In genomic region chr3:51239541-51239940, GRCm38 (mm10) we compare ENCODE assay signal across 22 mouse cellular contexts. TPM values are rescaled to one million over a fixed set of nuclear protein-coding genes. Genes with fewer than 3 reads are reported as not detected.
DNase-seq lines count a peak whose midpoint lies in the region; ATAC-seq and TF ChIP-seq lines count a peak whose summit lies in the region.
"Had no signal": no experiment of that assay in that cellular context is flagged by ENCODE, and none has a peak within 500 bp of the region (broad histone marks: within the 10 kb centered on the region; RNA-seq: fewer than 3 reads in every experiment).

No protein-coding gene starts in this region.

- no peaks in the 10 kb centered on the region for H3K9me3 ChIP-seq in midbrain, postnatal 0 days (ENCODE audit: low read length)
- H3K9me3 ChIP-seq in midbrain, embryonic 11.5 days (ENCODE audit: control insufficient read depth, low read length) = no peaks in the 10 kb centered on the region
- H3K9me3 ChIP-seq in hindbrain, postnatal 0 days (ENCODE audit: low read length) = no peaks in the 10 kb centered on the region
- H3K9me3 ChIP-seq: G1E had no signal

- no peak overlapping the region for H3K4me3 ChIP-seq in midbrain, postnatal 0 days (ENCODE audit: low read depth, low read length)
- H3K4me3 ChIP-seq in midbrain, embryonic 11.5 days (ENCODE audit: low read depth, low read length) = no peak overlapping the region
- H3K4me3 ChIP-seq in hindbrain, postnatal 0 days (ENCODE audit: low read length) = no peak overlapping the region

- peak; percentile 70 for DNase-seq in heart, adult 11 months
- no peak for DNase-seq in heart, postnatal 25 days (ENCODE audit: low spot score)
- no peak for DNase-seq in midbrain, postnatal 0 days (ENCODE audit: low spot score)
- no peak for DNase-seq in midbrain, embryonic 11.5 days (ENCODE audit: low spot score, missing footprints)
- DNase-seq in MN1 (ENCODE audit: low spot score) = peak; percentile 76
- DNase-seq in hindbrain, postnatal 0 days (ENCODE audit: low spot score) = no peak
- DNase-seq: adrenal gland, adult 2 months; adrenal gland, adult 8-10 months; adrenal gland, postnatal 10 days; adrenal gland, postnatal 14 days; adrenal gland, postnatal 25 days; adrenal gland, postnatal 36 days; B cell, adult 2 months; cerebellum, adult 11 months; cerebellum, adult 11-12 months; cerebellum, adult 18-20 months; cerebellum, adult 2 months had no signal

- ATAC-seq in midbrain, postnatal 0 days (ENCODE audit: low FRiP score) = 0 out of 2 replicates have a peak, but pooled peaks have one; percentile 20
- no peak for ATAC-seq in midbrain, embryonic 11.5 days (ENCODE audit: low FRiP score)
- no peak for ATAC-seq in hindbrain, postnatal 0 days
- ATAC-seq: activated CD4-positive, CD25-positive, alpha-beta regulatory T cell, adult 4 months; CD4-positive, CD25-positive, alpha-beta regulatory T cell, adult 4 months; Patski had no signal

- H3K9ac ChIP-seq in midbrain, postnatal 0 days (replicated peaks; ENCODE audit: low read length, poor library complexity, severe bottlenecking) = no peak overlapping the region
- no peak overlapping the region for H3K9ac ChIP-seq in midbrain, embryonic 11.5 days (ENCODE audit: low read length)
- H3K9ac ChIP-seq in hindbrain, postnatal 0 days (replicated peaks; ENCODE audit: low read length) = no peak overlapping the region

- no peak overlapping the region for H3K27ac ChIP-seq in midbrain, postnatal 0 days (ENCODE audit: low read depth, low read length)
- H3K27ac ChIP-seq in midbrain, embryonic 11.5 days (ENCODE audit: low read depth, low read length) = no peak overlapping the region
- H3K27ac ChIP-seq in hindbrain, postnatal 0 days = no peak overlapping the region

- H3K36me3 ChIP-seq in midbrain, postnatal 0 days (ENCODE audit: insufficient read depth, low read length) = no peaks in the 10 kb centered on the region
- no peaks in the 10 kb centered on the region for H3K36me3 ChIP-seq in midbrain, embryonic 11.5 days (ENCODE audit: control insufficient read depth, insufficient read depth, low read length)
- no peaks in the 10 kb centered on the region for H3K36me3 ChIP-seq in hindbrain, postnatal 0 days (ENCODE audit: insufficient read depth, low read length)

- 95% methylated on average over 3 of the region's 3 CpGs for WGBS in midbrain, postnatal 0 days
- 95% methylated on average over 3 of the region's 3 CpGs for WGBS in midbrain, embryonic 11.5 days
- WGBS in hindbrain, postnatal 0 days = 94% methylated on average over 3 of the region's 3 CpGs

- no peaks in the 10 kb centered on the region for H3K27me3 ChIP-seq in midbrain, postnatal 0 days (ENCODE audit: insufficient read depth, low read length)
- H3K27me3 ChIP-seq in midbrain, embryonic 11.5 days (ENCODE audit: control insufficient read depth, insufficient read depth, low read length) = no peaks in the 10 kb centered on the region
- H3K27me3 ChIP-seq in hindbrain, postnatal 0 days (ENCODE audit: insufficient read depth, low read length) = no peaks in the 10 kb centered on the region
- H3K27me3 ChIP-seq: CH12.LX, Patski had no signal

- intact Hi-C loops in heart, postnatal 25 days (cut with DNase I) = loop anchor here (5.0 kb wide), 2 partner anchors 33 to 48 kb away; no protein-coding TSS in a partner anchor

- no peaks in the 10 kb centered on the region for H3K4me1 ChIP-seq in midbrain, postnatal 0 days (ENCODE audit: insufficient read depth, low read length)
- no peaks in the 10 kb centered on the region for H3K4me1 ChIP-seq in midbrain, embryonic 11.5 days (ENCODE audit: control insufficient read depth, insufficient read depth, low read length)
- H3K4me1 ChIP-seq in hindbrain, postnatal 0 days (ENCODE audit: insufficient read depth, low read length) = no peaks in the 10 kb centered on the region

- H3K4me2 ChIP-seq in midbrain, postnatal 0 days (ENCODE audit: low read depth, low read length, poor library complexity, severe bottlenecking) = no peak overlapping the region
- no peak overlapping the region for H3K4me2 ChIP-seq in midbrain, embryonic 11.5 days
- no peak overlapping the region for H3K4me2 ChIP-seq in hindbrain, postnatal 0 days (ENCODE audit: low read depth, low read length)

- no peak for TF ChIP-seq CTCF in midbrain, postnatal 0 days (IDR thresholded peaks at IDR 0.05)
- no peak for TF ChIP-seq CTCF in hindbrain, postnatal 0 days (IDR thresholded peaks at IDR 0.05; ENCODE audit: low read depth)

RNA-seq across cellular contexts. Expression of gene Noct, which starts 15.3 kb away (rescaled TPM):
- 10 to 100 TPM; 30.2 to 49.7 TPM for total RNA-seq in heart, postnatal 25 days (2021)
- 50.0 and 51.7 TPM in 2 replicates for total RNA-seq in midbrain, postnatal 0 days (2014; rRNA removed)
- polyA plus RNA-seq in midbrain, postnatal 0 days (2015; fragmentation: Nextera tagmentation; extraction: Ambion mirVana) = 36.1 and 36.7 TPM in 2 replicates
- 11.6 and 12.9 TPM in 2 replicates for polyA plus RNA-seq in midbrain, embryonic 11.5 days (2014; fragmentation: Nextera tagmentation; extraction: Ambion mirVana)
- total RNA-seq in hindbrain, postnatal 0 days (2014; rRNA removed) = 40.8 and 41.9 TPM in 2 replicates
- polyA plus RNA-seq in hindbrain, postnatal 0 days (2015; fragmentation: Nextera tagmentation; extraction: Ambion mirVana) = 27.7 and 31.6 TPM in 2 replicates

Comparison
In these comparisons a context has a peak if more than half of its experiments do, and no peak if none do; other contexts are left out.
1. DNase-seq: peak in heart, adult 11 months (single experiment) and MN1 (single experiment); none in heart, postnatal 25 days (single experiment), midbrain, postnatal 0 days (single experiment), midbrain, embryonic 11.5 days (single experiment) and hindbrain, postnatal 0 days (single experiment).